Mouse (Mus musculus) midbrain, embryonic 10.5 days (tissue): ENCODE measurements around the gene D8Ertd738e. TPM values are rescaled to one million over a fixed set of nuclear protein-coding genes. Genes with fewer than 3 reads are reported as not detected.
"Not testable (repeated sequence)": the region's sequence is repeated elsewhere in the genome, so short reads cannot be mapped to it uniquely, and the experiment has no call there.

ENCODE experiments used
- DNase-seq: peaks from one replicate; pipeline ENCODE4 v3.0.0-alpha.2; 2017; ENCODE audit warnings: low spot score
- H3K27ac ChIP-seq: fragments of 300-500 bp; sonication (generic); replicated peaks from 2 replicates; pipeline ENCODE4 v1.5.1; 2016; ENCODE audit warnings: mild to moderate bottlenecking
- H3K27me3 ChIP-seq: fragments of 300-500 bp; sonication (generic); 2 replicates; pipeline ENCODE4 v1.6.1; 2016; ENCODE audit warnings: low read depth, mild to moderate bottlenecking; ENCODE audit not compliant: poor library complexity, severe bottlenecking
- H3K36me3 ChIP-seq: fragments of 300-500 bp; sonication (generic); 2 replicates; pipeline ENCODE4 v1.6.1; 2016; ENCODE audit warnings: mild to moderate bottlenecking, moderate library complexity
- H3K4me1 ChIP-seq: fragments of 300-500 bp; sonication (generic); 2 replicates; pipeline ENCODE4 v1.6.1; 2016
- H3K4me3 ChIP-seq: fragments of 300-500 bp; sonication (generic); 2 replicates; pipeline ENCODE4 v1.5.1; 2016; ENCODE audit warnings: mild to moderate bottlenecking, moderate library complexity
- H3K9me3 ChIP-seq: fragments of 300-500 bp; sonication (generic); replicated peaks from 2 replicates; pipeline ENCODE4 v1.6.1; 2016; ENCODE audit warnings: mild to moderate bottlenecking
- WGBS: fragments of 180-500 bp; shearing (Covaris S2); methylation state at CpG from one replicate; pipeline ENCODE4 v1.1.7; 2016; 5-methylcytosine and 5-hydroxymethylcytosine counted together
- polyA plus RNA-seq: library from polyadenylated mRNA; unstranded; fragments of >200 nt; fragmentation: Nextera tagmentation; extraction: Ambion mirVana; gene quantifications from 2 replicates; pipeline ENCODE4 v1.2.1, GENCODE M21; 2016

D8Ertd738e gene
- 363 and 389 TPM in 2 replicates for polyA plus RNA-seq

DNA sequence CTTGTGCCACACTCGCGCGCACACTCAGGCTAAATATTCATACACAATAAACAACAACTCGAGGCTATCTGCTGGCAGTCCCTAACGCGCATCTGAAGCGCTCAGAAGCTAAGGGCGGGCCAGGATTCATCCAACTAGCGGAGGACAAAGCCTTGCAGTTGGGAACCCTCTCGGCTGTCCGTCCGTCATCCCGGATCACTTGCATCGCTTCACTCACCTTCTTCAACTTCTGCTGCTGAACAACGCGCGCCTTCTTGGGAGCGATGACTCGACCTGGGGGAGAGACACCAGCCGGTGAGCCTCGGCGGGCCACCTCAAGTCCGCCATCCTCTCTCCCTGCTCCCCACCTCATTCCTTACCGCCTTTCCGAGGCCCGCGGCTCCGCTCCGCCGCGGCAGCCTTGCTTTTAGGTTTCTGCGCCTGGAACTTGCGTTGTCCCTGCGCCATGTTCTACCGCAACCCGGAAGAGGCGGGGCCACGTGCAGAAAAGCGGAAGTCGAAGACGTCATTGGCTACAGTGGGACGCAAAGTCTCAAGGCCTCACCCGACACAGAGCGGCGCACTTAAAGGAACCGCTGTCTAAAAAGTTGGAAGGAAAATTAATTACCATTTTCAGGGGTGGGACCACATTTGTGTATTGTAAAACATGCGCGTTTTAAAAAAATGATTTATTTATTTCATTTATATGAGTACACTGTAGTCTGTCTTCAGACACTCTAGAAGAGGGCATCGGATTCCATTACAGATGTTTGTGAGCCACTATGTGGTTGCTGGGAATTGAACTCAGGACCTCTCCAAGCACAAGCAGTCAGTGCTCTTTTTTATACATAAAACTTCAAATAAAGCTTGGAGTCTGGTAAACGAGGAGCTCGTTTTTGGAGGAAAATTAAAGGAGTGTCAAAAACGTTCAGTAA, at the start of gene D8Ertd738e:
Gene D8Ertd738e (minus strand): TSS at position 463 of the 914 bp plus-strand sequence.
- peaks cover 83% of the 10 kb centered on the region for H3K36me3 ChIP-seq
- H3K27me3 ChIP-seq: no peaks in the 10 kb centered on the region
- WGBS: 4% methylated on average over 52 of the region's 52 CpGs
- peak; percentile 90 for DNase-seq
- peak within 1 kb of the TSS; percentile 94 for H3K4me3 ChIP-seq
- peak within 1 kb of the TSS; percentile 86 for H3K27ac ChIP-seq
- H3K4me1 ChIP-seq: peaks cover 10% of the 10 kb centered on the region
- no peaks in the 10 kb centered on the region for H3K9me3 ChIP-seq

DNA sequence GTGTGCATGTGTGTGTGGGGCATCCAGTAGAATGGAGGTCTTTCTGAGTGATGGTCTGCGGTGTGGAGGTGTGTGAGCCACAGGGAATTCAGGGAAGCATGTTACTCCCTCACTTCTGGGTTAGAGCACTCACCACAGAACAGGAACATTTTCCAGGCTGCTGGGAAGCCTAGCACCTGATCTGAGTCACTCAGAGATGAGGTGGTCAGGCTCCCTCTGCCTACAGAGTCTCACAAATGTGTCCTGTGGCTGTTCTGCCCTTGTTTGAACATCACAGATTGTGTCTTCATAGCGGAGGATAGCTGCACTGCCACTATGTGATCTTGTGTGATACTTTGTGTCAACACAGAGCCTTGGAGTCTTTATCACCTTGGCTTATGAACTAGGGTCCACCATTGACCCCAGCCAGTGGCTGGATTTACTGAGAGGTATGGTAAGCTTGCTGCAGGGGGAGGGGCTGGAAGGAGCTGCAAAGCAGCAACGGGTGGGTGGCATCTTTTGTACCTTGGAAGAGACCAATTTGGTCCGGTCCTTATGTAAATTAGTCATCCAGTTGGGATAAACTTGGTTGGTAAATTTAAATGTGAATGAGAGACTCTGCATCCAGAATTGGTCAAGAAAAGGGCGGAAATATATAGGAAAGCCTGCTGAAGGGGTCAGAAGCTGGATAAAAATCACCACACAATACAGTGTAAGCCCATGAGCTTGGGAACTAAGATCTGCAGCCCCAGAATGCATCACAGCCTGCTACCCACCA, 47.7 kb upstream of the D8Ertd738e start:
- peaks cover 3% of the 10 kb centered on the region; the same call in 1 of the 2 replicates for H3K4me1 ChIP-seq
- no peak for DNase-seq
- no peaks in the 10 kb centered on the region for H3K27me3 ChIP-seq
- no peaks in the 10 kb centered on the region for H3K36me3 ChIP-seq
- WGBS: 75% methylated on average over 5 of the region's 5 CpGs
- H3K4me3 ChIP-seq: no peak overlapping the region
- H3K9me3 ChIP-seq: no peaks in the 10 kb centered on the region
- H3K27ac ChIP-seq: no peak overlapping the region

DNA sequence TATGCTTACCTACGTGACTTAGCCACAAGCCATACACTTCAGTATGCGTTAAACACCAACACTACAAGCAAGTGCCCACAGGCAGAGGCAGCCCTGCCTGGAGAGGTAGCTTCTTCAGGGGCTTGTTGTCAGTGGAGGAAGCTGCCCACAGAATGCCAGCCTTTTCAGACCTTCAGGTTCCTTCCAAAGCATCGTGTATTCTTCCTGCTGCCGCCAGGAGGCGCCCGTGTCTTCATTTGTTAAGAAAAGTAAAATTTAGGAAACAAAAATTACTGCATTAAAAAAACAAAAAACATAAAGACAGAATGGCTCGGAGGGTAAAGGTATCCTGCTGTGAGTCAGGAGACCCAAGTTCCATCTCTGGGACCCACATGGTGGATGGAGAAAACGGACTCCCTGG, 42.2 kb upstream of the D8Ertd738e start:
- no peaks in the 10 kb centered on the region for H3K27me3 ChIP-seq
- no peaks in the 10 kb centered on the region for H3K4me1 ChIP-seq
- H3K27ac ChIP-seq: no peak overlapping the region
- DNase-seq: peak; percentile 43
- no peaks in the 10 kb centered on the region for H3K9me3 ChIP-seq
- WGBS: 27% methylated on average over 8 of the region's 8 CpGs
- no peak overlapping the region for H3K4me3 ChIP-seq
- no peaks in the 10 kb centered on the region for H3K36me3 ChIP-seq

DNA sequence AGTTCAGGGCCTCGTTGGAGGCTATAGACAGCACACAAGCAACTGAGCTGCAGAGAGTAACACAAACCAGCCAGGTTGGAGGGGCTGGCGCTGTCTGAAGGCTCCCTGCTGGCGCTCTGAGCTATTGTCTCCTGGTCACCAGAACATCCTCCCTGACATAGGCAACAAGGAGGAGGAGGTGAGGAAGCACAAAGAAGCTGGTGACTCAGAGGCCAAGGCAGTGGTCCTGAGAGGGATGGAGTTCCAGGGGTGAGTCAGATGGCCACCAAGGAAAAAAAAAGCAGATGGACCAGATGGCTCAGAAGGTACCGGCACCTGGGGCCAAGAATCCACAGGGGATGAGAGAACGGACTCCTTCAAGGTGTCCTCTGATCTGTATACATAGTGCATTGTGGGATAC, 41.6 kb upstream of the D8Ertd738e start:
- H3K36me3 ChIP-seq: no peaks in the 10 kb centered on the region
- 75% methylated on average over 5 of the region's 5 CpGs for WGBS
- no peak overlapping the region for H3K27ac ChIP-seq
- H3K4me1 ChIP-seq: no peaks in the 10 kb centered on the region
- H3K27me3 ChIP-seq: no peaks in the 10 kb centered on the region
- DNase-seq: no peak
- no peak overlapping the region for H3K4me3 ChIP-seq
- no peaks in the 10 kb centered on the region for H3K9me3 ChIP-seq

DNA sequence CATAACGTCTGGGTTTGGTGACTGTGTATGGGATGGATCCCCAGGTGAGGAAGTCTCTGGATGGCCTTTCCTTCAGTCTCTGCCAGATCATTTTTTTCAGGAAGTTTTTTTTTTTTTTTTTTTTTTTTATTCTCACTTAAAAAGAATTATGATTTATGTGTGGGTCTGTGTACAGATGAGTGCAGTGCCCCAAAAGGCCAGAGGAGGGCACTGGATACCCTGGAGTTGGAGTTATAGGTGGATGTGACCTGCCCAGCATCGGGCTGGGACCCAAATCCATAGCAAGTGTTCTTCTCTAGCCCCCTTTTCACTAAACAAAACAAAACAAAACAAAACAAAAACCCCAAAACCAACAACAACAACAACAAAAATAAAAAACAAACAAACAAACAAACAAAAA, 39.4 kb upstream of the D8Ertd738e start:
- H3K27ac ChIP-seq: no peak overlapping the region
- 57% methylated on average over 2 of the region's 2 CpGs for WGBS
- DNase-seq: peak; percentile 28

DNA sequence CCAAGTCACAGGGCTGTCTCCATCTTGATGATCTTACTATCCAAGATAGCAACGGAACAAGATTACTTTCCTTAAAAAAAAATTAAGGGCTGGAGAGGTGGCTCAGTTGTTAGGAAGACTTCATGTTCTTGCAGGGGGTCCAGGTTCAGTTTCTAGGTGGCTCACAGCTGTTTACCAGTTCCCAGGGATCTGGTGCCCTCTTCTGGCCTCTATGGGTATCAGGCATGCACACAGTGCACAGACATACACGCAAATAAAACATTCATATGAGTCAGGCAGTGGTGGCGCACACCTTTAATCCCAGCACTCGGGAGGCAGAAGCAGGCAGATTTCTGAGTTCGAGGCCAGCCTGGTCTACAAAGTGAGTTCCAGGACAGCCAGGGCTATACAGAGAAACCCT, 36.1 kb upstream of the D8Ertd738e start:
- not testable (repeated sequence) for H3K9me3 ChIP-seq, H3K27ac ChIP-seq, H3K4me1 ChIP-seq, H3K27me3 ChIP-seq, H3K36me3 ChIP-seq, H3K4me3 ChIP-seq
- WGBS: 54% methylated on average over 5 of the region's 5 CpGs
- peak; percentile 30 for DNase-seq

More for the DNA sequence above, 39.4 kb upstream of the D8Ertd738e start:
- H3K4me3 ChIP-seq: no peak overlapping the region
- H3K4me1 ChIP-seq: no peaks in the 10 kb centered on the region
- no peaks in the 10 kb centered on the region for H3K9me3 ChIP-seq
- H3K27me3 ChIP-seq: no peaks in the 10 kb centered on the region
- H3K36me3 ChIP-seq: no peaks in the 10 kb centered on the region

DNA sequence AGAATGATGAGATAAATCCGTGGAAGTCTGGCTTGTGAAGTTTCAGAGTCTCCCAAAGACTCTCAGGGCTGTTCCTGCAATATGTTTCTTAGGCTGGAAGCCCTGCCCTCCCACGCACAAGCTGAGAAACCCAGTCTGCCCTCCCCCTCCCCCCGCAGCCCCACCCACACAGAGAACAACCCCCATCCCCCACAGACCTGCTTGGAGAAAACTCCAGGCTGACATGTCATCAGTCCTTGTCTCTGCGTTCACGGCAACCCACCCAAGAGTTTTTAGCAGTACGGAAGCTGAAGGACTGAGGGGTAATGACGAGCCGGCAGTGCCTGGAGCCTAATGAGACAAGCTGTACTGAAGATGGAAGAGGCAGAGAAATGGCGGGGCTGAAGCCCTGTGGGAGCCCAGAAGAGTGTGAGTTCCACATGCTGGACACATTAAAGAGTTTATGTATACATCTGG, 35.1 kb upstream of the D8Ertd738e start:
- H3K4me3 ChIP-seq: no peak overlapping the region
- H3K4me1 ChIP-seq: no peaks in the 10 kb centered on the region
- no peaks in the 10 kb centered on the region for H3K27me3 ChIP-seq
- 48% methylated on average over 9 of the region's 9 CpGs for WGBS
- H3K9me3 ChIP-seq: no peaks in the 10 kb centered on the region
- peak; percentile 17 for DNase-seq
- H3K36me3 ChIP-seq: no peaks in the 10 kb centered on the region
- H3K27ac ChIP-seq: no peak overlapping the region

DNA sequence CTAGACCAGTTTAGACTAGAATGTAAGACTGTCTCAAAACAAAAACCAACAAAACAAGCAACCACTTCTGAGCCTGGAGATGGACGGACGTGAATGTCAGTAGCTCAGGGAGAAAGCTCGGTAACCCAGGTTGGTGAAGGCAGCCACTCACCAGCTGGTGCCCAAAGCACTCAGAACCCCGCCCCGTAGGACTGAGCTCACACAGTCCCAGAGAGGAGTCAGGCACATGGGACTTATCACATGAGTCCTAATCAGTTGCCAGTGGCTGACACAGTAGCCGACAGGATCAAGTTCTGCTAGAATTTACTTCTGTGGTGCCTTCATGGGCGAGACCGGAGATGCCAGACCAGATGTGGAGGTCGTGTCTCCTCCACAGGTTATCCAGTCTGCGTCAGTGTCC, 31.3 kb upstream of the D8Ertd738e start:
- DNase-seq: no peak

DNA sequence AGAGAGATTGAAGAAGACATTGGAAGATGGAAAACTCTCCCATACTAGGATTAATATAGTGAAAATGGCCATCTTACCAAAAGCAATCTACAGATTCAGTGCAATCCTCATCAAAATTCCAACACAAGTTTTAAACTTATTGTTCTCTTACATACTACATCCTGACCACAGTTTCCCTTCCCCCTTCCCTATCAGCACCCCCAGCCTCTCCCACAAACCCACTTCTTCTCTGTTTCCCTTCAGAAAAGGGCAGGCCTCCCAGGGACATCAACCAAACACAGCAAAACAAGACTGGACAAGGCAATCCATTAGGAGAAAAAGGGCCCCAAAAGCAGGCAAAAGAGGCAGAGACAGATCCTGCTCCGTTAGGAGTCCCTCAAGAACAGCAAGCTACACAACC, 26.9 kb upstream of the D8Ertd738e start:
- H3K9me3 ChIP-seq: no peaks in the 10 kb centered on the region
- H3K4me3 ChIP-seq: no peak overlapping the region
- WGBS: 78% methylated on average over 1 of the region's 1 CpGs
- no peak for DNase-seq
- 0 out of 2 replicates have a peak overlapping the region, but pooled peaks have one; percentile 7 for H3K27ac ChIP-seq
- H3K4me1 ChIP-seq: peaks cover 10% of the 10 kb centered on the region
- no peaks in the 10 kb centered on the region for H3K27me3 ChIP-seq
- no peaks in the 10 kb centered on the region for H3K36me3 ChIP-seq

More for the DNA sequence above, 31.3 kb upstream of the D8Ertd738e start:
- Histone ChIP-seq H3K4me3 (no peak overlapping the region), H3K9me3 (no peaks in the 10 kb centered on the region), H3K36me3 (no peaks in the 10 kb centered on the region), H3K27me3 (no peaks in the 10 kb centered on the region), H3K27ac (no peak overlapping the region), H3K4me1 (peaks cover 10% of the 10 kb centered on the region)
- WGBS: 85% methylated on average over 10 of the region's 10 CpGs

DNA sequence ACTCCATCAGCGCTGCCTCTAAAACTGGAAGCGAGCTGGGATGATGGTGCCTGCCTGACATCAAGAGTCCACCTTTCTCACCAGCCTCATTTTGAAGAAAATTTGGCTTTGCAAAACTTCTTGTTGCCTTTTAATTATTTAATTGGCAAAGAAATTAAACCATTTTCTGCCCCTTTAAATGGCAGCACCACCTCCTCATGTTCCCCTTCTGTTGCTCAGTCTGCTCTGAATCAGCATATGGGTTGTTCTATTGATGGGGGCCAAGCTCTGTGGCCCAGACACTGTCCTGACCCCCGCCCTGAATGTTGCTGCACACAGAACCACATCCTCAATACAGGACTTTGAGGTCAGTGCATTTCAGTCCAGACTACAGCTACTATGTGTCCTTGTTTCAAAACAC, 24.4 kb upstream of the D8Ertd738e start:
- WGBS: 85% methylated on average over 3 of the region's 3 CpGs
- H3K9me3 ChIP-seq: no peaks in the 10 kb centered on the region
- no peaks in the 10 kb centered on the region for H3K27me3 ChIP-seq
- no peak overlapping the region for H3K27ac ChIP-seq
- no peaks in the 10 kb centered on the region for H3K36me3 ChIP-seq
- peaks cover 22% of the 10 kb centered on the region for H3K4me1 ChIP-seq
- no peak for DNase-seq
- no peak overlapping the region for H3K4me3 ChIP-seq

DNA sequence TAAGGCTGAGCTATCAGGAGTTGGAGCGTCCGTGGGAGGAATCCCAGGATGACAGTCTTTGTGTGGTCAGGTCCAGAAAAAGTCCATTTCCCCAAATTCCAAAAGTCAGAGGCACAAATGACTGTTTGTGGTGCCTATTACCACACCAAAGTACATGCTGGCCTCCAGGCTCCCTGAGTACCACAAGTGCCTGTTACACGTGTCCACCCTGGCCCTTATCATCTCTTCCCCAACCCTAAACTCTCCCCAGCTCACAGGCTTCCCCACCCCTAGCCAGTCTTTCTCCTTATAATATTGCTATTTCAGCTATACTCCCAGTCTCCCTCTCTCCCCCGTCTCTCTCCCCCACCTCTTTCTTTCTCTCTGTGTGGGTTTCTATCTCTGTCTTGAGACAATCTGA, 22.8 kb upstream of the D8Ertd738e start:
- 97% methylated on average over 4 of the region's 4 CpGs for WGBS
- H3K27ac ChIP-seq: no peak overlapping the region
- H3K9me3 ChIP-seq: no peaks in the 10 kb centered on the region
- H3K36me3 ChIP-seq: 0 out of 2 replicates have a peak, but pooled peaks cover 4% of the 10 kb centered on the region
- H3K4me1 ChIP-seq: peaks cover 22% of the 10 kb centered on the region
- DNase-seq: no peak
- H3K4me3 ChIP-seq: no peak overlapping the region
- no peaks in the 10 kb centered on the region for H3K27me3 ChIP-seq

DNA sequence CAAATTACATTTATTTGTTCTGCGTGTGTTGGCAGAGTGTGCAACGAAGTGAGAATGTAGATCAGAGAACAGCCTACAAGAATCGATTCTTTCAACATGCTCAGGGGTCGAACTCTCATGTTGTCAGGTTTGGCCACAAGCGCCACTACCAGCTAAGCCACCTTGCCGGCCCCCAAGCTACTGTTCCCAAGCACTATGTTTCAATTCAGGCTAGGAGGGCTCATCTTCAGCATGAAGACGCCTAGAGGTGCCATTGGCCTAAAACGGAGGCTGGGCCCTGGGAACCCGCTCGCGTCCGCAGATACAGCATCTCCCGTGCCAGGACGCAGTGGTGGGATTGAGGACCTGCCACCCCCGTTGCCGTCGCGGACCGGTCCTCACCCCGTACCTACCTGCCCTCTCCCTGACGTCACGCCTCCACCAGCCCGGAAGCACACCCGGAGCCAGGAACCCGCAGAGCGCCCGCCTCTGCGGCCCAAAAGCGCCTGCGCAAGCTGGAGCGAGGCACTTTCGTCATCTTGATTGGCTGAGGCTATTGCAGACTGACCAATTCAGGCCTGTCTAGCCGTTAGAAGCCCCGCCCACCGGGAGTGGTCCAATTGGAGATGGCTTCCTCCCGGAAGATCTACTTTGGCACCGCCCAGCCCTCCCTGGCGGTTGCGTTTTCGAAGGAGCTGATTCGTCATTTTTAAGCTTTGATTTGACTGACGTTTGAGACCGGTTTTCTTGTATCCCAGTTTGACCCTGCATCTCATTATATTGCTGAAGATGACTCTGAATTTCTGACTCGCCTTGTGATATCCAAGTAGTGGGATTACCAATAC, 20.6 kb upstream of the D8Ertd738e start, which contains the start of gene Ccdc130:
Gene Ccdc130 (minus strand): TSS at position 431 of the 824 bp plus-strand sequence.
- peak within 1 kb of the TSS; percentile 84 for H3K27ac ChIP-seq
- H3K9me3 ChIP-seq: no peaks in the 10 kb centered on the region
- peaks cover 16% of the 10 kb centered on the region for H3K4me1 ChIP-seq
- no peaks in the 10 kb centered on the region for H3K27me3 ChIP-seq
- WGBS: under 1% methylated on average over 44 of the region's 44 CpGs
- peak; percentile 100 for DNase-seq
- peaks cover 24% of the 10 kb centered on the region for H3K36me3 ChIP-seq
- peak within 1 kb of the TSS; percentile 79 for H3K4me3 ChIP-seq
